Mouse (Mus musculus): Measurements from ENCODE around the gene Cox8b.

The Cox8b gene

DNA sequence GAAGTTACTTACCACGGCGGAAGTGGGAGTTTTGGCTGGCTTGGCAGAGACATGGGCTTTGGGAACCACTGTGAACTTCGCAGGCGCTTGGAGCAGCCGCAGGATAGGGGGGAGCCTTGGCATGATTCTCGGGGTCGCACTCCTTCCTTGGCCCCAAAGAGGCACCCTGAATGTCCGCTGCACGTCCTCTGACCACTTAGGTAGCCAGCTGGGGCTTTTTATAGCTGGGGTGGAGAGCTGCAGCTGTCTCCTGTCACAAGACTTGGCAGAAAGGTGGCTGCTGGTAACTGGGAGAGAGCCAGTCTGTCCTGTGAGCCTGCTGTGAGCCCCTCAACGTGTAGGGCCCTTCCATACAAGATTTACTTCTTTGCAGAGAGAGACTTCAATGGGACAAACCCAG is at the start of gene Cox8b:
Gene Cox8b (minus strand): TSS at position 227 of the 400 bp plus-strand sequence.
- no peak for DNase-seq (ENCODE audit: low read depth, low spot score)

DNA sequence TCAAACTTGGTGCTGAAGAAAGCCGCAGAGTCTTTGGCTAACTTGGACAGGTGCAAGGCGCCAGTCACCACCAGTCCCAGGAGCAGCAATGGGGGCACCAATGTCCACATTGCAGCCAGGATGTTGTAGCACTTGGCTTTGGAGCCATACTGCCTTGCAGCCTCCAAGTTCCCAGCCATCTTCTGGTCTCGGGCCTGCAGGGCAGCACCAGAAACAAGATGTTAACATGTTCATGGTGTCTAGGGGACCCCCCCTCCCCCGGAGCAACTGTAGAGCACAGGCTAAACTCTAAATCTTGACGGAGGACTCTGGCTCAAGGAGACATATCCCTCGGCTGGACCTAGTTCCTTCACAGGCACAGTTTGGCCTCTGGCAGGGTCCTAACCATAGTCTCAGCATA is 49.0 kb upstream of the Cox8b start:
- DNase-seq (ENCODE audit: low read depth, low spot score): no peak

DNA sequence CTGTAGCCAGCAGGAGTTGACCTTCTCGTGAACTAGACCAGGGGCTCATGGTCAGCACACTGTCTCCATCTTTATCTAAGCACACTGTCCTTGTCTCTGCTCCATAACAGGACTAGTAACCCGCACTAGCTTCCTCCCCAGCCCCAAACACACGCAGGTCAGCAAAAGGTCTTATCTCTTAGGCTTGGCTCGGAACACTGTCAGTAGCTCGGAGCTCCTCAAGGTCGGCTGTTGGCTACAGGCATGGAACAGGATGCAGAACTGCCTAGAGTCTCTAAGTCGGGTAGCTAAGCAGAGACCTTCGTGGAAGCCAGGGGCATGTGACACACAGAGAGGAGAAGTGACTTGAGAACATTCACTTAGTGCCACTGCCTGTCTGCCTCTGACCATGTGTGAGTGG is 47.9 kb upstream of the Cox8b start:
- no peak for DNase-seq (ENCODE audit: low read depth, low spot score)

DNA sequence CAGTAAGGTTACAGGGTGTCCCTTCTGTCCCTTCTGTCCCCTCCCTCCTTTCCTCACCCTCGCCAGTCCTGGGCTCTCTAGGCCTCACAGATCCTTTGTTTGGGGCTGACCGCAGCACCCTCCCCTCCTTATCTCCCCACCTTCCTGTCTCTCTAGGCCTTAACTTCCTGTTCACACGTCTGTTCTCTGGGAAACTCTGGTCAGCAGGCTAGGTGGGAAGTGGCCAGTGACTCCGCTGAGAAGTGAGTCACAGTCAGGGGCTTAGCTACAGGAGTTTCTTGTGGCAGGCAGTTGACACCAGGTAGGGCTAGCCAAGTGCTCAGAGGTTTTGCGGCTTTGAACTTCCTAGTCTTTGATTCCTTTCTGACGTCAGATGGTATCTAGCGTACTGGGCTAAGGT is 46.7 kb upstream of the Cox8b start:
- DNase-seq (ENCODE audit: low read depth, low spot score): no peak

DNA sequence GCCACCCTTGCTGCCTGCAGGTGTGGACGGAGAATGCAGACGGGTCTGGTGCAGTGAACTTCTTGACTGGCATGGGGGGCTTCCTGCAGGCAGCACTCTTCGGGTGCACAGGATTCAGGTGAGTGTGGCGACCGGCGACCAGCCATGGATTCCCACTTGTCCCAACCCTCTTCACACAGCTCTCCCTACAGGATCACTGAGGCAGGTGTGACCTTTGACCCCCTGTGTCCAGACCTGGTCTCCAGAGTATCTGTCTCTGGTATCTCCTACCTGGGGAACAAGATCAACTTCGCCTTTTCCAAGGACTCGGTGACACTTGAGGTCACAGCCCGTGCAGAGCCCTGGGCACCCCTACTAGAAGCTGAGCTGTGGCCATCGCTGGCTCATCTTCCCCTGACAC is 46.1 kb upstream of the Cox8b start:
- no peak for DNase-seq (ENCODE audit: low read depth, low spot score)

DNA sequence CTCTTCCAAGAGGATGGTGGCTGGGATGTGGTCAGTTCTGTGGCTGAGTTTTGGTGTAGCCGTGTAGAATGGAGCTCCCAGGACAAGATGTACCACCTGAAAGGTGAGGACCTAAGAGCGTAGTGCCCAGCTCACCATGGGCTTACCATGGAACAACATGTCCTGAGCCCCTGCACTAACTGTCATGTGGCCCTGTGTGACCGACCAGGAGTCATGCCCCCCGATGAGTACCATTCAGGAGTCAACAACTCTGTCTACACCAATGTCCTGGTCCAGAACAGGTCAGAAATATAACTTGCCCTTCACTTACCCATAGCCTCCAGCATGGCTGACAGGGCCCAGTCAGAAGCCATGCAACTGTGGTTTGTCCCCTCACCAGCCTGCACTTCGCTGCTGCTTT is 45.0 kb upstream of the Cox8b start:
- no peak for DNase-seq (ENCODE audit: low read depth, low spot score)

DNA sequence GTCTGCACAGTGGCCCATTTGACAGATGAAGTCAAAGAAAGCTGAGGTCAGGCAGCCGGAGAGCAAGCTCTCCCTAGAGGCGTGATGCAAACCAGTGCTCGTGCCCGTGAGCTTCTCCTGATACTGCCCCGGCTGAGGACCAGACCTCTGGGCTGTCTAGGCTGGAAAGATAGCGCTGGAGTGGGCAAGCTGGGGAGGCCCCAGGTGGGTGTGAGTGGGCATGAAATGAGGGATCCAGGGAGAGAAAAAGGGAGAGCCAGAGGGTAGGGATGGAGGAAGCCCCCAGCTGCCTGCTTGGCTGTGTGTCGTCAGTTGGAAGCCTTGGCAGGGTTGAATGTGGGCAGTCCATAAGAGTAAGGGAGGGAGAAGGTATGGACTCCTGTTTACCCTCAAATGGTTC is 44.0 kb upstream of the Cox8b start:
- no peak for DNase-seq (ENCODE audit: low read depth, low spot score)

DNA sequence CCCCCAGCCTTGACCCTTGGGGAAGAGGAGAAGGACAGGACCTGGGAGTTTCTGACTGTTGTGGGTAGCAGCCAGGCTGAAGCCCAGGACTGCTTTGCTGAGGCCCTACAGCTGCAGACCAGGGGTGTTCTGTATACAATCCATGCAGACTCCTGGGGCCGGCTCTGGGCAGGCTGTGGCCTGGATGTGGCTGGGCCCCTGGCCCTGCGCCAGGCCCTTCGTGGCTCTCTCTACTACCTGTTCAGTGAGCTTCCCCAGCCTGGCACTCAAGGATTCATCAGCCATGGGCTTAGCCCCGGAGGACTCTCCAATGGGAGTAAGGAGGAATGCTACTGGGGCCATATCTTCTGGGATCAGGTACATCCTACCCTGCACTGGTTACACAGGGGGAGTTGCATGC is 43.1 kb upstream of the Cox8b start:
- no peak for DNase-seq (ENCODE audit: low read depth, low spot score)

DNA sequence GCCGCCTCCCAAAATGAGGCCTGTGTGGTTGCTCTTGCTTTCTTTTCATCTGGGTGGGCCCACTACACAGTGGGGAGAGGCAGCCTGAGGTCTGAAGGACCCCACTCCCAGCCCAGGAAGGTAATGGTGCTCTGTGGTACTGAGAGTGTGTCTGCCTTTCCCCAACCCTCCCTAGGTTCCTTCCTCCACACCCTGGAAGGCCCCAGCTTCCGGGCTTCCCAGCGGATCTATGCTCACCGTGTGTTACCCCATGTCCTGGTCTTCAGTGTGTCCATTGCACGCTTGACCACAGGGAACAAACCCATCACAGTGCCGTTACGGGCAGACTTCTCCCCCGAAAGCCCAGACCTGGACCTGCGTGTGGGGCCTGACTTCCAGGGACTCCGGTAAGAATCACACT is 42.6 kb upstream of the Cox8b start:
- no peak for DNase-seq (ENCODE audit: low read depth, low spot score)

DNA sequence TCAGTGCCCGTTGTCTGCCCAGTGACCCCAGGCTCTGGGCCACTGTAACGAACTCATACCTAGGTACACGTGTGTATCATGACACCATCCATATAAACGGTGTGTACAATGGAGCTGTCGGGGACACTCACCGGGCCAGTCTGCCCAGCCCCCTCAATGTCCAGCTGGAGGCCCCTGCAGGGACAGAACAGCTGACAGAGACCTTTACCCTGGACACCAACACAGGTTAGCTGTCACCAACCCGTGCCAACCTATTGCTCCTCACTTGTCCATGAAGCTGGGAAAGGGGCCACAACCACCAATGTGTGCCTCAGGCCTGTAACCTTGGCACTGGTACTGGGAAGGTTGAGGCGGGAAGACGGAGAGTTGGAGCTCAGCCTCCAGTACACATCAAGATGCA is 42.1 kb upstream of the Cox8b start:
- DNase-seq (ENCODE audit: low read depth, low spot score): no peak

DNA sequence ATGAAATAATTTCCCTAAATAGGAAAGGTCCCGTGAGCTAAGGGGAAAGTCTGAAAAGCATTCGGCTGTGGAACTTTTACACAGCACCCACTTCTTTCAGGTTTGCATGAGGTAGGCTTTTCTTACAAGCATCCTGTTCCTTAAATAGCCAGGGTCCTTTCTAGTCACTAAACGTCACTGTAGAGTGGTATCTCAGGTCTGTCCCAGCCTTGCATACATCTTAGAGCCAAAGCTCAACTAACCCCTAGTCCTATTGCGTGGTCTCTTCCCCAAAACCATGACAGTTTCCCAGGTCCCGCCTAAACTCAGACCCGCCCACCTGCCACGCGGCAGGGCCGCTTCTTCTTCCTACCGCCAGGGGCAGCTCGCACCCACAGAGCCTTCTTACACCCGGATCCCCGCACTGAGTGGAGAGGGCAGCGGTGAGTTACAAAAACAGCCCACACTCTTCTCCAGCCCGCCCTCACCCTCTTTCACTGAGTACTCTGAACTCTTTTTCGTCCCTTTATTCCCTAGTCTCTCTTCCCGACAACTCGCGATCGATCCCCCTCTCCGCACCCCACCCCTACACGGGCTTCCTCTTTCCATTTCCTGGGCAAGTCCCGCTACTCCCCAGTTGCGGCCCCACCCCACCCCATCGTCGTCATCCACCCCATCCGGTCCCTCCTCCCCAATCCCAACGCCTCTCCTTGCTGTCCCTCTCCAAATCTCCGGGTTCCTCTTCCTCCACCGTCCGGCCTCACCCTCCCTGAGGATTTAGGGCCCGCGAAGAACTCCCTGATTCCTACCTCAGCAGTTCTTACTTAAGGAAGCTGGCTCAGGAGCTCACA is 41.2 kb upstream of the Cox8b start, which contains the start of gene Pgghg:
Gene Pgghg (plus strand): TSS at position 170 of the 830 bp plus-strand sequence.
- DNase-seq (ENCODE audit: low read depth, low spot score): peak; percentile 91

DNA sequence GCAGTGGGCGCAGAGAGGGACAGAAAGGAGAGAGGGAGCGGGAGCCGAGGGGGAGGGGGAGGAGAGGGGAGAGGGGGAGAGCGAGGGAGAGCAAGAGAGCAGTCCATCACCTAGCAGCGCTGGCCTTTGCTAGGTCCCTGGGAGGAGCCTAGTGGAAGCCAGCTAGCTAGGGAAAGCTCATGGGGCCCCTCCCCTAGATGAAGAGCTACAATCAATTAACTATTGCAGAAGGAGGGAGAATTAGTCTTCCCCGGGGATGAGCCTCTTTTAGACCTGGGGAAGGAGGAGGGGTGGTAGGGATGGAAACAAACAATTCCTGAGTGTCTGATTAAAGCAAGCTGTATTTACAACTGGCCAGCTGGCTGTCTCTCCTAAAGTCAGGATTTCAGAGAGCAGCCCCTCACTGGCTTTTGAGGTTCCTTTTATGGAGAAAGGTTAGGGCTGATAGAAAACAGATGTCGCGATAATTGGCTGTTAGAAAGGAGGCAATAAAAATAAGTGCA is 39.5 kb upstream of the Cox8b start:
- DNase-seq (ENCODE audit: low read depth, low spot score): peak; percentile 60

DNA sequence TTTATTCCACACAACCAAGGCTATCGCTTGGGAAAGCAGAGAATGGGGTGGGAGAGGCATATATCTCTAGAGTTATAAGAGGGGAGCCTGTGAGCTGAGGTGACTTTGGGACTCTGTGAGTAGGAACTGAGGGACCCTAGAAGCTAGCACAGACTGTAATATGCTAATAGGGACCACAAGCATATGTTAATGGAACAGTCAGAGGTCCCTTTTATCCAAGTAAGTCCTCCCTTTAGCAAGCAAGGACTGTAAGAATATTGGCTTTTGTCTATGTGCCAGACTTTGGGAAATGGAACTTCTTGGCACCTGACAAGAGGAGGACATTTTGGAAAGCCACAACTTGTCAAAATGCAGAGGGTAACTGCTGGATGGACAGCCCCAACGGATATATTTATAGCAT is 38.6 kb upstream of the Cox8b start:
- no peak for DNase-seq (ENCODE audit: low read depth, low spot score)

DNA sequence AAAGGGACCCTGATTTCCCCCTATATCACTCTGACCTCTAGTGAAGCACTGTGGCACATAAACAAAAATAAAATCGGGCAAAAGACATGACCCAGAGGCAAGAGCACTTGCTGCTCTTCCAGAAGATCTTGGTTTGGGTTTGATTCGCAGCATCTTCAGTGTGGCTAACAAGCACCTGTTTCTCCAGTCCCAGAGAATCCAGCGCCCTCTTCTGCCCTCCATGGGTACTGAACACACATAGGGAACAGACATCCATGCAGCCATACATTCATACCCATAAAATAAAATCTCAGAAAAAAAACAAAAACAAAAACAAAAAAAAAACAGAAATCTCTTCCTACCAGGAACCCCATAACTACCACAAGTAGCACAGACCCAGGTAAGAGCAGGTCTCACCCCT is 38.2 kb upstream of the Cox8b start:
- DNase-seq (ENCODE audit: low read depth, low spot score): no peak

DNA sequence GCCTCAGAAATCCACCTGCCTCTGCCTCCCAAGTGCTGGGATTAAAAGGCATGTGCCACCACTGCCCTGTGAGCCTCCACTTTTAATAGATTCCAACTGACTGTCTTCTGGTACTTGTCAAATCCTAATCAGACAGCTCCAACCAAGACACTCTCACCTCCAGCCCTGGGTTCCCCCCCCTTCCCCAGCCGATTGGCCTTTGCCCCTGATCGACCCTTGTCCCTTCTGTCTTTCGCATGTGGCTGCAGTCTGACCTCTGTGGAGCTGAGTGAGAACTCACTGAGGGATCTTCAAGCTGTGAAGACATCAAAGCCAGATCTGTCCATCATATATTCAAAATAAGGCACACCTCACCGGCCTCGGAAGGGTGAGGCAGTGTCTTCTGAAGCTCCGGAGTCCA is 26.9 kb upstream of the Cox8b start:
- no peak for DNase-seq (ENCODE audit: low read depth, low spot score)

DNA sequence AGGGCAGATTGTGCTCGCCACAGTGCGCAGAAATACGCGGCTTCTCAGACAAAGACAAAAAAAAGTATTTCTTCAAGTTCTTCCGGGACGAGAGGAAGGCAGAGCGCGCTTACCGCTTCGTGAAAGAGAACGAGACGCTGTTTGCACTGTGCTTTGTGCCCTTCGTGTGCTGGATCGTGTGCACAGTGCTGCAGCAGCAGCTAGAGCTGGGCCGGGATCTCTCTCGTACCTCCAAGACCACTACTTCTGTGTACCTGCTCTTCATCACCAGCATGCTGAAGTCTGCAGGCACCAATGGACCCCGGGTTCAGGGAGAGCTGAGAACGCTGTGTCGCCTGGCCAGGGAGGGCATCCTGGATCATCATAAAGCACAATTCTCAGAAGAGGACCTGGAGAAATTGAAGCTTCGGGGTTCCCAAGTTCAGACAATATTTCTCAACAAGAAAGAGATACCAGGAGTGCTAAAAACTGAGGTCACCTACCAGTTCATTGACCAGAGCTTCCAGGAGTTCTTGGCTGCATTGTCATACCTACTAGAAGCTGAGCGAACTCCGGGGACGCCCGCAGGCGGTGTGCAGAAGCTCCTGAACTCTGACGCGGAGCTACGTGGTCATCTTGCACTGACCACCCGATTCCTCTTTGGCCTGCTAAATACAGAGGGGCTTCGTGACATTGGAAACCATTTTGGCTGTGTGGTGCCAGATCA is 23.0 kb upstream of the Cox8b start:
- DNase-seq (ENCODE audit: low read depth, low spot score): no peak

DNA sequence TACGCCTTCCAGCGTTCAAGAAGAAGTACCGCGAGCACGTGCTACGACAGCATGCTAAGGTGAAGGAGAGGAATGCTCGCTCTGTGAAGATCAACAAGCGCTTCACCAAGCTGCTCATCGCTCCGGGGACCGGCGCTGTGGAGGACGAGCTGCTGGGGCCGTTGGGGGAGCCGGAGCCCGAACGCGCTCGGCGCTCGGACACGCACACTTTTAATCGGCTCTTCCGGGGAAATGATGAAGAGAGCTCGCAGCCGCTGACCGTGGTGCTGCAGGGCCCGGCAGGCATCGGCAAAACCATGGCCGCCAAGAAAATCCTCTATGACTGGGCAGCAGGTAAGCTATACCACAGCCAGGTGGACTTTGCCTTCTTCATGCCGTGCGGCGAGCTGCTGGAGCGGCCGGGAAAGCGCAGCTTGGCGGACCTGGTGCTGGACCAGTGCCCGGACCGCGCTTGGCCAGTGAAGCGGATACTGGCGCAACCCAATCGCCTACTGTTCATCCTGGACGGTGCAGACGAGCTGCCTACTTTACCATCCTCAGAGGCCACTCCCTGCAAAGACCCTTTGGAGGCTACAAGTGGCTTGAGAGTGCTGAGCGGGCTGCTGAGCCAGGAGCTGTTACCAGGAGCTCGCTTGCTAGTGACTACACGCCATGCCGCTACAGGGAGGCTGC is 22.3 kb upstream of the Cox8b start:
- peak; percentile 35 for DNase-seq (ENCODE audit: low read depth, low spot score)

DNA sequence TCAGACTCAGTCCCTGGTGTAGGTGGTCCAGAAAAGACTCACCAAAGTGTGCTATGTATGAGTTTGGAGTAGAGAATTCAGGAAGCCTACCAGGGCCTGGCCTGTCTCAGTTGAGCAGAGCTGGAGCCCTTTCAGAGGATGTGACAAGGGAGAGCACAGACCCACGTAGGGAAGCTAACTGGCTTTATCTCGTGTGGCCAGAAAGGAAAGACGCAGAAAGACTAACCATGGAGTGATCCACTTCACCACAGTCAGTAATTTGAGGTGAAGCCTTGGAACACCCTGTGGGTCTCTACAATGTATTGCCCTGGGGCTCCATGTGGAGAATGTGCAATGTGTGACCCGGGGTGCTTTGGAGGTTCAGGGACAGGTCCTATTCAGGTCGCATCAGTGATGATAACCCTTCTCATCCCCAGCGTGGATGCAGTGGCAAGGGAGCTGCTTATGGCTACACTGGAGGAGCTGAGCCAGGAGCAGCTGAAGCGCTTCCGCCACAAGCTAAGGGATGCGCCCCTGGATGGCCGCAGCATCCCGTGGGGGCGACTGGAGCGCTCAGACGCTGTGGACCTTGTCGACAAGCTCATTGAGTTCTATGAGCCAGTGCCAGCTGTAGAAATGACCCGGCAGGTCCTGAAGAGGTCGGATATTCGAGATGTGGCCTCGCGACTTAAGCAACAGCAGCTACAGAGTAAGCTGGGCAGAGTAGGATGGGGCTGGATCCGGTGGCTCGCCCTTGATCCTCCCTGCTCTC is 21.2 kb upstream of the Cox8b start:
- no peak for DNase-seq (ENCODE audit: low read depth, low spot score)

DNA sequence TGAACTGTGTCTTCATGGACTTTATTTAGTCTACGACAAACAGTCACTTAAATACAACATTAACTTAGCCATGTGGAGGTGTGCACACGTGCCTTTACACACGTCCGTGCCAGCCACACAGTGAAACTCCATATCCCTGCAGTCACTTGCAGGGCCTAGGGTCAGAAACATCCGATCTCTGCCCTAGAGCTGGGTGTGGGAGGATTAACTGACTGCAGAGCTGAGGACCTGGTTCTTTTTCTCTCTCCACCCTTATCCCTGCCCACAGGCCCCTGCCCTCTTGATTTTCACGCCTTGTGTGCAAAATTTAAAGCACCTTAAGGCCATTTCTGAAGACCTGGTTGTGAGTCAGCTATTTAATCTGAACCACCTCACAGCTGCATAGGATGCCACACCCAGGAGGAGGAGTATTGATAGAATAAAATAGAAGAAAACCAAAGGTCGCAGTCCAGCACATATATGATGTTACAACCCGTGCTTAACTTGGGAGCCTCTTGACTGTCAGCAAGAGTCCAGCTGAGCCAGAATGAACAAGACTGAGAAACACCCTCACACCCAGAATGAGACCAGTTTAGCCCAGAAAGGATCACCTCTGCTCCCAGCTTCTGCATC is 20.3 kb upstream of the Cox8b start, which contains the start of gene Nlrp6:
Gene Nlrp6 (plus strand): TSS at position 485 of the 612 bp plus-strand sequence.
- DNase-seq (ENCODE audit: low read depth, low spot score): no peak

DNA sequence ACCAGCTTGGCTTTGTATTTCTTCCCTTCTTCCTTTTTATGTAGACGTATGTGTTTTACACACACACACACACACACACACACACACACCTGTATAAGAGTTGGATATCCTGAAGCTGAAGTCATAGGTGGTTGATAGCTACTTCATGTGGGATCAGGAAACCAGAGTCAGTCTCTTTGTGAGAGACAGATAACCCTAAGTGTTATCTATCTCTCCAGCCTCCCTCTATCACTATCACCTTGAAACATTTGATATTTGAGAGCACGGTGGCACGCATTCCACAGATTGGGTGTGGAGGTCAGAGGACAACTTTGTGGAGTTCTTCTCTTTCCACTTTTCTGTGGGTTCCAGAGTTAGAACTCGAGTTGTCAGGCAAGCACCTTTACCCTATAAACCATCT is 19.7 kb upstream of the Cox8b start:
- no peak for DNase-seq (ENCODE audit: low read depth, low spot score)

DNA sequence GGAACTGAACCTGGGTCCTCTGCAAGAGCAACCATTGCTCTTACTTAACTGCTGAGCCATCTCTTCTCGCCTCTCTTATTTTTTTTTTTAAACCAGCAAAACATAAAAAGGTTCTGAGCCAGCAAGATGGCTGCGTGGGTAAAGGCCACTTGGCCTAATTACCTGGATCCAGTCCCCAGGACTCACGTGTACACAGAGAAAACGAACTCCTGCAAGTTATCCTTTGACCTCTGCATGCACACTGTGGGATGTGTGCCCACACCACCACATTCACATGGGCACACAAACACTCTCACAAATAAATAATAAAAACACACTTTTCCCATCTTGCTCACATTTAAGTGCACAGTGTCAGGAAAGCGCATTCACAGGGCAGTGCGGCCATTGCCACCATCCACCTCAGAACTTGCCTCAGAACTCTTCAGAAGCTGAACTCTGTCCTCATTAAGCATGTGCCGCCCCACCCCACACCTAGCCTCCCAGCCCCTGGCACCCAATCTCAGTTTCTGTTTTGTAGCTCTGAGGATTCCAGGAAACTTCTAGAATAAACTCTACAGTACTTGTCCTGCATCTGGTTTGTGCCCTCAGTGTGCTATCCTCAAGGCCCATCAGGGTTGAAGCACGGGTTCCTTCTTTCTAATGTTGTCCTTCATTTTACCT is 13.9 kb upstream of the Cox8b start:
- DNase-seq (ENCODE audit: low read depth, low spot score): no peak

Measured in mesoderm, embryonic 11.5 days (tissue).